ENCODE assay signal across 12 mouse cellular contexts in the genomic region with DNA sequence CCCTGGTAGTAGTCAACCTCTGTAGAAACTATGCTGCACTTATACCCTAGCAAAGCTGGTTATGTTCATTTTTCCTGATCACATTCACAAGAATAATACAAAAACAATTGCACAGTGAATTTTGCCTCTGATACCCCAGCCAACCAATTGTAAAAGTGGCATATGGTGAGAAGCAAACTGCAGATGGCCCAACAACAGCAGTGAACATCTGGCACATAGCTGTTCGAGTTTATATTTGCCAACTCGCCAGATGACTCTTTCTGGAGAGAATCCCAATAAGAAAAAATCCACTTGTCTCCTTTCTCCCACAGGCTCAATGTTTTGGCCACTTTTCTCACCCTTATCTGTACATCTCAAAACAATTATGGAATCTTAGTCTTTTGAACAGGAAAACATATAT.
DNase-seq lines count a peak whose midpoint lies in the region; ATAC-seq lines count a peak whose summit lies in the region.
"Had no signal": no experiment of that assay in that cellular context is flagged by ENCODE, and none has a peak within 500 bp of the region (broad histone marks: within the 10 kb centered on the region; RNA-seq: fewer than 3 reads in every experiment).

No protein-coding gene starts in this region.

- peak; percentile 4 to 43 for DNase-seq in frontal cortex, adult 2 months (ENCODE audit: extremely low spot score in 1 of 2, low spot score in 1 of 2)
- peak; percentile 25 to 28 for DNase-seq in right cerebral cortex, adult 2 months (ENCODE audit: low spot score in 2 of 2)
- no peak for DNase-seq in right cerebral cortex, postnatal 25 days
- peak; percentile 19 to 63 for DNase-seq in layer of hippocampus, adult 8-10 months (ENCODE audit: low spot score in 2 of 2)
- DNase-seq in right cerebral cortex, postnatal 36 days (ENCODE audit: low spot score in 2 of 2) = peak; percentile 1 to 4
- DNase-seq in adrenal gland, postnatal 4 days (ENCODE audit: low spot score in 2 of 2) = no peak
- no peak for DNase-seq in urinary bladder, adult 18-20 months (ENCODE audit: low spot score in 2 of 2)
- DNase-seq: adrenal gland, postnatal 36 days; heart, adult 18-20 months; heart, postnatal 4 days had no signal

- ATAC-seq in frontal cortex, adult (ENCODE audit: low TSS enrichment) = no peak; the same call in 1 of the 2 replicates
- ATAC-seq: lung, postnatal 0 days had no signal

Comparison
In these comparisons a context has a peak if more than half of its experiments do, and no peak if none do; other contexts are left out.
1. DNase-seq: peak in frontal cortex, adult 2 months (2 of 2), right cerebral cortex, adult 2 months (2 of 2), layer of hippocampus, adult 8-10 months (2 of 2) and right cerebral cortex, postnatal 36 days (2 of 2); none in right cerebral cortex, postnatal 25 days (single experiment), adrenal gland, postnatal 4 days (0 of 2) and urinary bladder, adult 18-20 months (0 of 2).